Mouse (Mus musculus): Measurements from ENCODE around the gene Rbm6. TPM values are rescaled to one million over a fixed set of nuclear protein-coding genes. Genes with fewer than 3 reads are reported as not detected.

Rbm6 gene
- total RNA-seq (2014; fragmentation: Nextera tagmentation) (120 and 184 TPM in 2 replicates), total RNA-seq (2017) (91.6 and 105 TPM in 2 replicates), polyA plus RNA-seq (2012) (15.8 and 38.7 TPM in 2 replicates)

GRCm38 (mm10) chr9:107873137-107873536 lies at the start of gene Rbm6:
TSS of gene Rbm6 (minus strand) at chr9:107873237.
- TF ChIP-seq TAL1 (conservative IDR thresholded peaks at IDR 0.05; ENCODE audit: low read depth, low read length), result no peak
- TF ChIP-seq GATA2 (IDR thresholded peaks at IDR 0.05; ENCODE audit: borderline replicate concordance, low read depth, low read length), result no peak
- no peak for TF ChIP-seq CTCF (IDR thresholded peaks at IDR 0.05; ENCODE audit: low read depth, low read length)
- TF ChIP-seq POLR2AphosphoS5 (IDR thresholded peaks at IDR 0.05; ENCODE audit: insufficient replicate concordance, low read depth, low read length), result no peak
- TF ChIP-seq GATA1 (IDR thresholded peaks at IDR 0.05; ENCODE audit: borderline replicate concordance, low read length), result no peak
- DNase-seq (ENCODE audit: low spot score), result no peak
- H3K4me3 ChIP-seq (ENCODE audit: low read depth, low read length), result peak within 1 kb of the TSS; percentile 85
- H3K9me3 ChIP-seq (replicated peaks), result no peaks in the 10 kb centered on the region
- H3K4me1 ChIP-seq (ENCODE audit: insufficient read depth, low read depth, low read length), result peaks cover 22% of the 10 kb centered on the region
- no peak for ATAC-seq (ENCODE audit: extremely low read depth, insufficient number of reproducible peaks, low FRiP score, poor library complexity, severe bottlenecking)
- peaks cover 14% of the 10 kb centered on the region for H3K36me3 ChIP-seq (replicated peaks)
- no peaks in the 10 kb centered on the region; the same call in 1 of the 2 replicates for H3K27me3 ChIP-seq (ENCODE audit: insufficient read depth, low read length)

DNA sequence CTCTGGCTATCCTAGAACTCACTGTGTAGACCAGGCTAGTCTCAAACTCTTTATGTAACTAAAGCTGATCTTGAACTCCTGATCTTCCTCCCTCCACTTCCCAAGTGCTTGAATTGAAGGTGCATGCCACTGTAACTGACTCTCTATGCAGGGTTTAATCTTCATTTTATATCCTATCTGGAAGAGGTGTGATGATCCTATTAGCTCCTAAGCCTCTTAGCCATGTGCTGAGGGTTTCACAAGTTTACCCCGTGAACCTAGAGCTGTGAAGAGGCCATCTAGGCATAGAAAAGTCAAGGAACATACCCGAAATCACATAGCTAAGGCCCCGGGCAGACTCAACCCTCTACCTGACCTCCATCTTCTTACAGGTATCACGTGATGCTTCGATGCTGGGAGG lies 46.4 kb upstream of the Rbm6 start:
- no peaks in the 10 kb centered on the region for H3K9me3 ChIP-seq (replicated peaks)
- no peaks in the 10 kb centered on the region; the same call in 1 of the 2 replicates for H3K4me1 ChIP-seq (ENCODE audit: insufficient read depth, low read depth, low read length)
- no peak for TF ChIP-seq TAL1 (conservative IDR thresholded peaks at IDR 0.05; ENCODE audit: low read depth, low read length)
- TF ChIP-seq POLR2AphosphoS5 (IDR thresholded peaks at IDR 0.05; ENCODE audit: insufficient replicate concordance, low read depth, low read length), result no peak
- no peak for TF ChIP-seq CTCF (IDR thresholded peaks at IDR 0.05; ENCODE audit: low read depth, low read length)
- no peak for TF ChIP-seq GATA1 (IDR thresholded peaks at IDR 0.05; ENCODE audit: borderline replicate concordance, low read length)
- no peak for TF ChIP-seq GATA2 (IDR thresholded peaks at IDR 0.05; ENCODE audit: borderline replicate concordance, low read depth, low read length)
- no peak overlapping the region for H3K4me3 ChIP-seq (ENCODE audit: low read depth, low read length)
- peaks cover 85% of the 10 kb centered on the region for H3K27me3 ChIP-seq (ENCODE audit: insufficient read depth, low read length)
- no peaks in the 10 kb centered on the region for H3K36me3 ChIP-seq (replicated peaks)
- DNase-seq (ENCODE audit: low spot score) (no peak), ATAC-seq (ENCODE audit: extremely low read depth, insufficient number of reproducible peaks, low FRiP score, poor library complexity, severe bottlenecking) (no peak)

DNA sequence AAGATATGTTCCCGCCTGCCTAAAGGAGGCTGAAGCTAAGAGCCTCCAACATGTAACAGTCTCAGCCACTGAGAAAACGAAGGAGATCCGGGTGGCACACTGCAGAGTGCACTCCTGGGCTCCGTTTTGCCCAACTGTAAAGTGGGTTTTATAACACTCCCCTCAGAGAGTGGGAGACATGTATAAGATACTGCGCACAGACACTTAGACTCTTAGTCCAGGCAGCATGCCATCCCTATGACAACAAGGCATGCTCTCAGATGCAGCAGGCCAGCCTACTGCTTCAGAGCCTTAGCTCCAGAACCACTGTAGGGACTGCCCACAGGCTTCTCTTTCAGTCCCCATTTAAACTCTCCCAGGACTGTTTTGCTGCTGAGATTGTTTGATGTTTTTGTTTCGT lies 45.8 kb upstream of the Rbm6 start:
- Histone ChIP-seq H3K4me3 (ENCODE audit: low read depth, low read length) (no peak overlapping the region), H3K9me3 (replicated peaks) (no peaks in the 10 kb centered on the region), H3K4me1 (ENCODE audit: insufficient read depth, low read depth, low read length) (no peaks in the 10 kb centered on the region; the same call in 1 of the 2 replicates), H3K27me3 (ENCODE audit: insufficient read depth, low read length) (peaks cover 85% of the 10 kb centered on the region), H3K36me3 (replicated peaks) (no peaks in the 10 kb centered on the region)
- no peak for ATAC-seq (ENCODE audit: extremely low read depth, insufficient number of reproducible peaks, low FRiP score, poor library complexity, severe bottlenecking)
- no peak for DNase-seq (ENCODE audit: low spot score)
- TF ChIP-seq TAL1 (conservative IDR thresholded peaks at IDR 0.05; ENCODE audit: low read depth, low read length) (no peak), POLR2AphosphoS5 (IDR thresholded peaks at IDR 0.05; ENCODE audit: insufficient replicate concordance, low read depth, low read length) (no peak), CTCF (IDR thresholded peaks at IDR 0.05; ENCODE audit: low read depth, low read length) (no peak), GATA2 (IDR thresholded peaks at IDR 0.05; ENCODE audit: borderline replicate concordance, low read depth, low read length) (no peak), GATA1 (IDR thresholded peaks at IDR 0.05; ENCODE audit: borderline replicate concordance, low read length) (no peak)

DNA sequence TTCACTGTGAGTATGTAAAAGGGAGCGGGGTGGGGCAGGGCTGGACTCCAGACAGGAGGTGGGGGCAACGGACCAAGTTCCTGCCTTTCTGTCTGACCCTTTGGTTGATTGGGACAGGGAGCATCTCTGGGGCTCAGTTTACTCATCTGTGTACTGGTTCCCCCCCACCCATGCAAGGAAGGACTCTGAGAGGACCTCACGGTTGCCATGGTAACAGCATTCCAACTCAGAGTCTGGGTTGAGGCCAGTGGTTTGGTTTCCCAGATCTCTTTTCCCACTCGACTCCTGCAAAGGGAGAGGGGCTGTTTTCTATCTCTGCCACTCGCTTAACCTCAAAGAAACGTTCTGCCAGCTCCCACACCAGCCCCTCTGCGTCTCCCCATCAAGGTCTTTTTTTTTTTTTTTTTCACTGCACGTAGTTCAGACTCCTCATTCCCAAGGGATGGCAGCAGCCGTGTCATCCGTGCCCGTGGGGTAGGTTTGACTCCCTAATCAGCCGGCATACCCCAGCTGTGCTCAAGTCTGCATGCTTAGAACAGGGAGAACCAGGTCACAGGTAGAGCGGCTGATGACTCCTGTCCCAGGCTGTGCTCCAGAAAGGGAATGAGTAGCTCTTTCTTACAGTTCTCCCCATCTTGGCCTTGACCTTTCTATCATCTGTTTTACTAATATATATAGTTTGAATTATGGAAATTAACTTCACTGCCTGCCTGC lies 45.0 kb upstream of the Rbm6 start:
- H3K27me3 ChIP-seq (ENCODE audit: insufficient read depth, low read length), result peaks cover 84% of the 10 kb centered on the region
- H3K9me3 ChIP-seq (replicated peaks), result no peaks in the 10 kb centered on the region
- no peaks in the 10 kb centered on the region; the same call in 1 of the 2 replicates for H3K4me1 ChIP-seq (ENCODE audit: insufficient read depth, low read depth, low read length)
- H3K4me3 ChIP-seq (ENCODE audit: low read depth, low read length), result no peak overlapping the region
- no peak for ATAC-seq (ENCODE audit: extremely low read depth, insufficient number of reproducible peaks, low FRiP score, poor library complexity, severe bottlenecking)
- DNase-seq (ENCODE audit: low spot score), result no peak
- H3K36me3 ChIP-seq (replicated peaks), result no peaks in the 10 kb centered on the region
- no peak for TF ChIP-seq POLR2AphosphoS5 (IDR thresholded peaks at IDR 0.05; ENCODE audit: insufficient replicate concordance, low read depth, low read length)
- TF ChIP-seq GATA1 (IDR thresholded peaks at IDR 0.05; ENCODE audit: borderline replicate concordance, low read length), result no peak
- no peak for TF ChIP-seq TAL1 (conservative IDR thresholded peaks at IDR 0.05; ENCODE audit: low read depth, low read length)

- peaks cover 94% of the 10 kb centered on the region for H3K27me3 ChIP-seq (ENCODE audit: insufficient read depth, low read length)
These were observed 41.9 kb upstream of the Rbm6 start for GRCm38 (mm10) chr9:107914764-107915420.

More at GRCm38 (mm10) chr9:107914764-107915420, 41.9 kb upstream of the Rbm6 start:
- DNase-seq (ENCODE audit: low spot score) (no peak), ATAC-seq (ENCODE audit: extremely low read depth, insufficient number of reproducible peaks, low FRiP score, poor library complexity, severe bottlenecking) (no peak)
- TF ChIP-seq GATA1 (IDR thresholded peaks at IDR 0.05; ENCODE audit: borderline replicate concordance, low read length), result no peak
- no peak for TF ChIP-seq CTCF (IDR thresholded peaks at IDR 0.05; ENCODE audit: low read depth, low read length)
- no peak for TF ChIP-seq GATA2 (IDR thresholded peaks at IDR 0.05; ENCODE audit: borderline replicate concordance, low read depth, low read length)
- no peak for TF ChIP-seq TAL1 (conservative IDR thresholded peaks at IDR 0.05; ENCODE audit: low read depth, low read length)
- TF ChIP-seq POLR2AphosphoS5 (IDR thresholded peaks at IDR 0.05; ENCODE audit: insufficient replicate concordance, low read depth, low read length), result no peak
- Histone ChIP-seq H3K9me3 (replicated peaks) (no peaks in the 10 kb centered on the region), H3K4me1 (ENCODE audit: insufficient read depth, low read depth, low read length) (no peaks in the 10 kb centered on the region), H3K36me3 (replicated peaks) (no peaks in the 10 kb centered on the region), H3K4me3 (ENCODE audit: low read depth, low read length) (no peak overlapping the region)

All from G1E (cell line).